Mouse (Mus musculus): ENCODE measurements at regions not wholly inside any gene's neighbourhood (a gene's known extent, or its start where the extent isn't known, plus 50 kb on each side); places are given as distances from the start of the nearest gene placed in this dataset.

DNA sequence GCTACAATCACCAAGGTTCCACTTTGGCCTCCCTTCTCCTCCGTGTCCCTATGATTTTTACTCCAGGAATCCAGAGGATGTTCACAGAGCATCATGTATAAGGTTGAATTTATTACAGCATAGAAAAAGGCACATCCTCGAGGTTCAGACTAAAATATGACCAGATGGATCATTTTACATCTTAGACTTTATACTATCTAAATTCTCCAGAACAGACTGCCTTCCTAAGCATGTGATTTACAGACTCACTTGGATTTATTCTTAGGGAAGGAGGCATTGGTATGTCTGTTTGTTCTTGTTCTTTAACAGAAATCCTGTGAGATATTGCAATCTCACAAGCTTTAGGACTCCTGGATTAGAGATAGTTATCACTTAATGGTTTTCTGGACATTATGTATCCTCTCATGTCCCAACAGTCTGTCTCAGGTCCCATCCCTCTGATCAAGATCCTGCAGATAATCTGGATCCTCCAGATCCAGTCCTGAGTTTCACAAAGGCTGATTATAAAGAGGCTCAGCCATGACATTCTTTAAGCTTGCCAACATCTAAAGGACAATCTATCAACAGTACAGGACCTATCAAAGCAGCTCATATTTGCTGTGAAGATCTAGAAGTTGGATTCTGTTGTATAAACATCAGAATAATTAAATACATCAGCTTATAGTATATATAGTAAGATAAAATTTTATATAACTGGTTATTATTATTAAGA, 75.2 kb upstream of the Dcn start:
- TF ChIP-seq POLR2A (IDR thresholded peaks at IDR 0.05; ENCODE audit: extremely low read depth, insufficient read depth, low read length): no peak
- TF ChIP-seq CTCF (IDR thresholded peaks at IDR 0.05; ENCODE audit: low read depth, low read length): no peak

All from liver, adult 2 months (tissue).